Mouse (Mus musculus) spleen, adult 2 months (tissue): ENCODE data around the gene Plk3. TPM values are rescaled to one million over a fixed set of nuclear protein-coding genes. Genes with fewer than 3 reads are reported as not detected.

ENCODE experiments used
- DNase-seq, 2 experiments: peaks; one replicate each; pipeline versions ENCODE4 v3.0.0 to v3.0.0-alpha.2; 2012 to 2021; ENCODE audit warnings: low spot score in 2 of 2, low read depth in 1 of 2
- H3K27ac ChIP-seq: fragments of 200-500 bp; 2 replicates; pipeline ENCODE4 v1.5.1; 2012; ENCODE audit warnings: low read length, inconsistent platforms; ENCODE audit not compliant: insufficient read depth
- H3K27me3 ChIP-seq: fragments of 200-500 bp; 2 replicates; pipeline ENCODE4 v1.6.1; 2012; ENCODE audit warnings: mild to moderate bottlenecking, moderate library complexity, low read length, inconsistent platforms; ENCODE audit not compliant: control insufficient read depth, insufficient read depth
- H3K36me3 ChIP-seq: fragments of 200-500 bp; 2 replicates; pipeline ENCODE4 v1.6.1; 2012; ENCODE audit warnings: mild to moderate bottlenecking, low read length, inconsistent platforms; ENCODE audit not compliant: control insufficient read depth, insufficient read depth
- H3K4me1 ChIP-seq: fragments of 200-500 bp; 2 replicates; pipeline ENCODE4 v1.6.1; 2011; ENCODE audit warnings: inconsistent platforms; ENCODE audit not compliant: control insufficient read depth, insufficient read depth, insufficient read length
- H3K4me3 ChIP-seq: fragments of 200-500 bp; 2 replicates; pipeline ENCODE4 v1.5.1; 2011; ENCODE audit warnings: mild to moderate bottlenecking, inconsistent platforms; ENCODE audit not compliant: insufficient read depth, insufficient read length; ENCODE audit errors: extremely low read depth
- CTCF ChIP-seq: fragments of 200-500 bp; IDR thresholded peaks from 2 replicates; pipeline ENCODE4 v1.5.1; 2011; ENCODE audit warnings: mild to moderate bottlenecking, inconsistent platforms; ENCODE audit not compliant: insufficient read depth, insufficient read length, insufficient replicate concordance; ENCODE audit errors: extremely low read depth
- POLR2A ChIP-seq: fragments of 200-500 bp; IDR thresholded peaks from 2 replicates; pipeline ENCODE4 v1.6.1; 2011; ENCODE audit warnings: low read depth, low read length, inconsistent platforms
- WGBS: fragments of 180-500 bp; shearing (Covaris S2); methylation state at CpG from one replicate; pipeline ENCODE4 v1.1.7; 2018; 5-methylcytosine and 5-hydroxymethylcytosine counted together
- polyA plus RNA-seq: library from polyadenylated mRNA; depleted of rRNA; stranded (reverse); fragments of >200 nt; gene quantifications from 2 replicates; pipeline ENCODE4 v1.2.3, GENCODE M21; 2012

The Plk3 gene
- polyA plus RNA-seq, 1 experiment: 12.4 TPM

DNA sequence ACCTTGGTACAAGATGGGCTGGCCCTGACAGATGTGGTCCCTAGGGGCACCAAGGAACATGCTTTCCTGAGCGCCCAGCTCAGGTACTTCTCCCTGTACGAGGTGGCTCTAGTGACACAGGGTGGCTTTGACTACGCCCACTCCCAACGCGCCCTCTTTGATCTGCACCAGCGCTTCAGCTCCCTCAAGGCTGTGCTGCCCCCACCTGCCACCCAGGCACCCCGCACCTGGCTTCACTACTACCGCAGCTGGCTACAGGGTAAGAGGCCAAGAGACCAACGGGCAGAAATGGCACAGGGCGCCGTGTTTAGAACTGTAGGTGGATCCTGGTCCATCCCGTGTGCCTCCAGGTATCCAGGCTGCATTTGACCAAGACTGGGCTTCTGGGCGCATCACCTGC is 23.5 kb downstream of the Plk3 start:
- no peaks in the 10 kb centered on the region for H3K36me3 ChIP-seq
- WGBS: 74% methylated on average over 13 of the region's 13 CpGs
- H3K27me3 ChIP-seq: no peaks in the 10 kb centered on the region
- TF ChIP-seq CTCF: no peak
- TF ChIP-seq POLR2A: no peak
- DNase-seq: no peak
- H3K4me3 ChIP-seq: no peak overlapping the region
- no peaks in the 10 kb centered on the region for H3K4me1 ChIP-seq
- no peak overlapping the region for H3K27ac ChIP-seq

DNA sequence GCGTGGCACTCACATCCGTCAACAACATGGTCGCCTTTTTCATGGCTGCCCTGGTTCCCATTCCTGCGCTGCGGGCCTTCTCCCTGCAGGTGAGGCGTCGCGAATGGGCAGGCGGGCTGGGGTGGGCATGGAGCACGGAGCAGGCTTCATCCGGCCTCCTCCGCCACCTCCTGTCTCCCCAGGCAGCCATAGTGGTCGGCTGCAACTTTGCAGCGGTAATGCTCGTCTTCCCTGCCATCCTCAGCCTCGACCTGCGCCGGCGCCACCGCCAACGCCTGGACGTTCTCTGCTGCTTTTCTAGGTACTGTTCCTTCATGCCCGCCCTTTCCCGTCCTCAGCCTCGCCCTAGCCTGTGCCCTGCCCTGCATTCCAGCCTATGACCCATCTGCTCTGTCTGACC is 24.4 kb downstream of the Plk3 start:
- Histone ChIP-seq H3K4me3 (no peak overlapping the region), H3K4me1 (no peaks in the 10 kb centered on the region), H3K27me3 (no peaks in the 10 kb centered on the region), H3K36me3 (no peaks in the 10 kb centered on the region), H3K27ac (no peak overlapping the region)
- no peak for DNase-seq
- TF ChIP-seq POLR2A (no peak), CTCF (no peak)
- 96% methylated on average over 25 of the region's 25 CpGs for WGBS

DNA sequence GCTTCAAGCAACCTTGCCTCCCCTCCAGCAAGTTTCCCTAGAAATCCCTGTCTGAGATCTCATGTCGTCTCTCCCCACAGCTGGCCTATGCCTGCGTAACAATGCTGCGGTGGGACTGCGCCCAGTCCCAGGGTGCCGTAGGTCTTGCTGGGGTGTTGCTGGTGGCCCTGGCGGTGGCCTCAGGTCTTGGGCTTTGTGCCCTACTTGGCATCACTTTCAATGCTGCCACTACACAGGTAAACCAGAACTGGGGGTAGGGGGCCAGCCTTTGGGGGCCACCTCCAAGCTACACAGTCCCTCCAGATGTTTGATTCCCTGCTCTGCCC is 25.3 kb downstream of the Plk3 start:
- DNase-seq: no peak
- TF ChIP-seq CTCF (no peak), POLR2A (no peak)
- Histone ChIP-seq H3K27me3 (no peaks in the 10 kb centered on the region), H3K36me3 (no peaks in the 10 kb centered on the region), H3K4me3 (no peak overlapping the region), H3K4me1 (no peaks in the 10 kb centered on the region), H3K27ac (no peak overlapping the region)
- 95% methylated on average over 6 of the region's 6 CpGs for WGBS

- no peak for DNase-seq
- Histone ChIP-seq H3K27me3 (no peaks in the 10 kb centered on the region), H3K4me3 (no peak overlapping the region), H3K27ac (no peak overlapping the region), H3K4me1 (no peaks in the 10 kb centered on the region), H3K36me3 (no peaks in the 10 kb centered on the region)
- TF ChIP-seq POLR2A (no peak), CTCF (no peak)
- WGBS: 90% methylated on average over 18 of the region's 18 CpGs
Measured at GRCm38 (mm10) chr4:117107813-117108523, 25.8 kb downstream of the Plk3 start.

GRCm38 (mm10) chr4:117105127-117105526 is 28.6 kb downstream of the Plk3 start:
- no peaks in the 10 kb centered on the region for H3K27me3 ChIP-seq
- H3K4me3 ChIP-seq: no peak overlapping the region
- no peaks in the 10 kb centered on the region for H3K36me3 ChIP-seq
- TF ChIP-seq POLR2A: no peak
- TF ChIP-seq CTCF: no peak
- no peak for DNase-seq
- H3K4me1 ChIP-seq: no peaks in the 10 kb centered on the region
- whole genome bisulfite sequencing: 82% methylated on average over 10 of the region's 10 CpGs
- H3K27ac ChIP-seq: no peak overlapping the region

DNA sequence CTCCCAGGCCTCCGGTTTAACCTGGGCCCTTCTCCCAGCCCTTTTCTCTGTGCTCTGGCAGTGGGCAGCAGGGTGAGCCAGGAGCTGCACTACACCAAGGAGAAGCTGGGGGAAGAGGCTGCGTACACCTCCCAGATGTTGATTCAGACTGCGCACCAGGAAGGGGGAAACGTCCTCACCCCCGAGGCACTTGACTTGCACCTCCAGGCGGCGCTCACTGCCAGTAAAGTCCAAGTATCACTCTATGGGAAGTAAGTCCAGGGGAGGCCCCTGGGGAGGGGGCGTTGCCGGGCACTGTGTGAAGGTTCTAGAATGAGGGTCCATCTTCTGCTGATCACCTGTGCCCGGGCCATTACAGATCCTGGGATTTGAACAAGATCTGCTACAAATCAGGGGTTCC is 29.1 kb downstream of the Plk3 start:
- no peak overlapping the region for H3K27ac ChIP-seq
- H3K4me3 ChIP-seq: no peak overlapping the region
- H3K36me3 ChIP-seq: no peaks in the 10 kb centered on the region
- WGBS: 65% methylated on average over 10 of the region's 10 CpGs
- no peaks in the 10 kb centered on the region for H3K27me3 ChIP-seq
- no peak for TF ChIP-seq CTCF
- TF ChIP-seq POLR2A: no peak
- no peak for DNase-seq
- no peaks in the 10 kb centered on the region for H3K4me1 ChIP-seq

DNA sequence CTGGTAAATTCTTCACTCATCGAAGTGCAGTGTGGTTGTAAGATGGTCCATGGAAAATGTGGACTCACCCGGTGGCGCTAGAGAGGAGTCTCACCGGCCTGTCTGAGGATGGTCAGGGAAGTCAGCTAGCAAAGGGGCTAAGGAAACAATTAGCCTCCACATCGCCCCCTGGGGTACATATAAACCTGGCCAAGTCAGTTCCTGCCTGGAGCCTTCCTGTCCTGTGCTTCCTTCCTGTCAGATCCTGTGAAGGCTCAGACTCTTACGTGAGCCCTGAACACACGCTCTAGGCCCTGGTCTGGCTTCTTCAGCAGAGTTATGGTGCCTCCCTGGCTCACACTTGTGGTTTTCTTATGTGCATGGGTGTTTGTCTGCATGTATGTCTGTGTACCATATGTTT is 32.5 kb downstream of the Plk3 start:
- Histone ChIP-seq H3K36me3 (no peaks in the 10 kb centered on the region), H3K27me3 (no peaks in the 10 kb centered on the region), H3K4me1 (no peaks in the 10 kb centered on the region), H3K27ac (no peak overlapping the region), H3K4me3 (no peak overlapping the region)
- 61% methylated on average over 7 of the region's 7 CpGs for WGBS
- no peak for TF ChIP-seq CTCF
- no peak for TF ChIP-seq POLR2A
- no peak for DNase-seq

DNA sequence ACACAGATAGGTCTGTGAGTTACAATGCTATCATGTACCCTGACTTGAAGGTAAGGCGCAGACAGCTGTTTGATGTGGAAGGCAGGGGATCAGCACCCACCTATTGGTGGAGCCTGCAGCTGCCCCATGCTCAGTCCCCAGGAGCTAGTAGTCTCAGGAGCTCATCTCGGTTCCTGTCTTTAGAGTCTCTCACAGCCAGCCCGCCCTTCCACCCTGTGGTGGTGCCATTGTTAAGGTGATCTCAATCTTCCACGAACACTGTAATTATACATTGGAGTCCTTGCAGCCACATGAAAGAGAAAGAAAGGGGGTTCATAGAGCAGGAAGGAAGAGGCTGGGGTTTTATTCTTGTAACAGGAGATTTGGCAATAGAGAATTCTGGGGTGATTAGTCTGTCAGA is 33.7 kb downstream of the Plk3 start:
- Histone ChIP-seq H3K27ac (no peak overlapping the region), H3K4me1 (peaks cover 2% of the 10 kb centered on the region; the same call in 1 of the 2 replicates), H3K27me3 (peaks cover 6% of the 10 kb centered on the region), H3K36me3 (no peaks in the 10 kb centered on the region), H3K4me3 (no peak overlapping the region)
- WGBS: 50% methylated on average over 4 of the region's 4 CpGs
- no peak for DNase-seq
- TF ChIP-seq CTCF (no peak), POLR2A (no peak)
